Mouse (Mus musculus) bone marrow macrophage, adult 2 months (primary cell): ENCODE results near the gene Ccr4. TPM values are rescaled to one million over a fixed set of nuclear protein-coding genes. Genes with fewer than 3 reads are reported as not detected.

Source experiments
- H3K27ac ChIP-seq: 2 replicates; pipeline ENCODE4 v1.5.1; 2012; ENCODE audit warnings: low read depth, low read length; ENCODE audit not compliant: insufficient read depth
- H3K4me1 ChIP-seq: 2 replicates; pipeline ENCODE4 v1.6.1; 2012; ENCODE audit warnings: low read length; ENCODE audit not compliant: control insufficient read depth, insufficient read depth
- H3K4me3 ChIP-seq: 2 replicates; pipeline ENCODE4 v1.5.1; 2012; ENCODE audit warnings: mild to moderate bottlenecking, low read length, moderate library complexity; ENCODE audit not compliant: insufficient read depth
- CTCF ChIP-seq: IDR thresholded peaks from 2 replicates; pipeline ENCODE4 v1.5.1; 2012; ENCODE audit warnings: low read depth, mild to moderate bottlenecking, low read length, moderate library complexity
- POLR2A ChIP-seq: IDR thresholded peaks from 2 replicates; pipeline ENCODE4 v1.6.1; 2012; ENCODE audit warnings: mild to moderate bottlenecking, low read depth, low read length, borderline replicate concordance
- polyA plus RNA-seq: library from polyadenylated mRNA; stranded (reverse); fragments of >200 nt; gene quantifications from 2 replicates; pipeline ENCODE4 v1.2.4, GENCODE M21; 2012; ENCODE audit not compliant: missing spikeins, insufficient read depth, insufficient read length

Gene Ccr4
- polyA plus RNA-seq, 1 experiment, result not detected

- Histone ChIP-seq H3K4me3 (no peak overlapping the region), H3K27ac (no peak overlapping the region), H3K4me1 (peaks cover 5% of the 10 kb centered on the region)
- no peak for TF ChIP-seq CTCF
- TF ChIP-seq POLR2A, result no peak
Measured at GRCm38 (mm10) chr9:114538996-114539563, 34.4 kb upstream of the Ccr4 start.

GRCm38 (mm10) chr9:114536628-114537027 is 31.9 kb upstream of the Ccr4 start:
- Histone ChIP-seq H3K4me3 (no peak overlapping the region), H3K27ac (no peak overlapping the region), H3K4me1 (peaks cover 12% of the 10 kb centered on the region)
- TF ChIP-seq CTCF (no peak), POLR2A (no peak)

- TF ChIP-seq CTCF (no peak), POLR2A (no peak)
- Histone ChIP-seq H3K27ac (no peak overlapping the region), H3K4me1 (peaks cover 6% of the 10 kb centered on the region), H3K4me3 (no peak overlapping the region)
Measured at GRCm38 (mm10) chr9:114534747-114535517, 30.2 kb upstream of the Ccr4 start.

DNA sequence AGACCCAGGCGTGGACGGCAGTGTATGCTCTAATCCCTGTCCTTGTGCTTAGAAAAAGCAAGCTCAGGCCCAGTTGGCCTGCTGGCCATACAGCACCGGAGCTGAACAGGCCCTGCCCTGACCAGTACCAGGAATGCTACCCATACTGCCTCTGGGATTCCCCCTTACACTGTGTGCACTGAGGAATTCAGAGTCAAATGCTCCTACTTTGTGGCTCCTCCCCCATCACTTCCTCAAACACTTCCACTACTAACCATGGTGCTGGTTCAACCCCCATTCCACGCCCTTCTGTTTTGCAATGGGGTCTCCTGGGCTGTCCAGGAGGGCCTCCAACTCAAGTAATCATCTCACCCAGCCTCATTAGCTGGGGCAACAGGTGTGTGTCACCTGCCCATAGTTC is 29.1 kb upstream of the Ccr4 start:
- H3K27ac ChIP-seq, result no peak overlapping the region
- peaks cover 6% of the 10 kb centered on the region for H3K4me1 ChIP-seq
- TF ChIP-seq POLR2A (no peak), CTCF (no peak)
- no peak overlapping the region for H3K4me3 ChIP-seq

DNA sequence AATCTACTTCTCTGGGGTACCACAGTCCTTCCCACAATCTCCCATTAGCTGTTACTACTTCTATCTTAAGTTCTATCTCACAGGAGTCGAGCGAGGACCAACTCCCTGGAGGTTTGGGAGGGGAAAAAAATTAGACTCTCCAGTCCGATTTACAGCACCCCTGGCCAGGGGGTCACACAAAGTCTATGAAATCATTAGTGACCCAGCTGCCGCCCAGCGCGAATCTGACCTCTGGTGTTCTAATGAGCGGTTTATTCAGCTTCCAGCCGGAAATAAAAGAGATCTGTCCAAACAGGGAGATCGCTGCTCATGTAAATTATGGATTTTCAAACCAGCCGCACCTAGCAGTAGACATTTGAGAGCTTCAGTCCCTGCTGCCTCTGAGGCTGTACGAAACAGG is 26.6 kb upstream of the Ccr4 start:
- H3K4me3 ChIP-seq, result no peak overlapping the region
- TF ChIP-seq CTCF (no peak), POLR2A (no peak)
- peaks cover 6% of the 10 kb centered on the region for H3K4me1 ChIP-seq
- no peak overlapping the region for H3K27ac ChIP-seq

DNA sequence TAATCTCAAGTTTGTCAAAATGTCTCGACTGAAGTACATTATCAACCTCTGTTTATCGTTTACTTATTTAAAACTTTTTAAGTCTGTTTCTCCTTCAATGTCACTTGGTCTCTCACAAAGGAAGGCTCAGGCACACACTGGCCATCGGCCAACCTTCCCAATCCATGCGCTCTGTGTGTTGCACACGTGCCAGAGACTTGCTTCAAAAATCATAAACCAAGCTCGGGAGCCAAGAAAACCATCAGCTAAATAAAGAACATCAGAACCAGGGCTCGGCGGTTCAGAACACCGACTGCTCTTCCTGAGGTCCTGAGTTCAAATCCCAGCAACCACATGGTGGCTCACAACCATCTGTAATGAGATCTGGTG is 23.9 kb upstream of the Ccr4 start:
- no peak overlapping the region for H3K4me3 ChIP-seq
- no peak overlapping the region for H3K27ac ChIP-seq
- H3K4me1 ChIP-seq, result peaks cover 5% of the 10 kb centered on the region
- TF ChIP-seq POLR2A, result no peak
- TF ChIP-seq CTCF, result no peak

GRCm38 (mm10) chr9:114527992-114528679 is 23.4 kb upstream of the Ccr4 start:
- Histone ChIP-seq H3K27ac (no peak overlapping the region), H3K4me1 (peaks cover 2% of the 10 kb centered on the region; the same call in 1 of the 2 replicates)
- TF ChIP-seq POLR2A, result no peak
- no peak for TF ChIP-seq CTCF

GRCm38 (mm10) chr9:114527085-114527484 is 22.4 kb upstream of the Ccr4 start:
- no peak for TF ChIP-seq POLR2A
- TF ChIP-seq CTCF, result no peak
- H3K27ac ChIP-seq, result no peak overlapping the region
- no peaks in the 10 kb centered on the region; the same call in 1 of the 2 replicates for H3K4me1 ChIP-seq

More at GRCm38 (mm10) chr9:114527992-114528679, 23.4 kb upstream of the Ccr4 start:
- no peak overlapping the region for H3K4me3 ChIP-seq

DNA sequence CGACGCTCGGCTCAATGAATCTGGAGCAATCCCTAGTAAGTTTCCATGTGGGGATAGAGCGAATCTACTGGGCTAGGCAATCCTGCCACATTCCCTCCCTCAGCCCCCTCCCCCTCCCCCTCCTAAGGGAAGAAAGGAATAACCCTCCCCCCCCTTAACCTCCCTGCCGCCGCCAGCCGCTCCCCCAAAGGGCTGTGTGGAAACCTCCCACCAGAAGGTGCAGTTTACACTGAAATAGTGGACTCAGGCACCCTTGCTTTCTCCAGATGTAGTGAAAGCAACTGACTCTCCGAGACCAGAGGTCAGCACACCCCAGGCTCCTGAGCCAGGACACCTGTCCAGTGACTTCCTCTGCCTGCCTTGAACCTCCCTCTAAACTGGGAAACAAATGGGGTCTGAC is 21.9 kb upstream of the Ccr4 start:
- TF ChIP-seq POLR2A, result no peak
- Histone ChIP-seq H3K4me3 (no peak overlapping the region), H3K27ac (no peak overlapping the region), H3K4me1 (no peaks in the 10 kb centered on the region; the same call in 1 of the 2 replicates)

More at GRCm38 (mm10) chr9:114527085-114527484, 22.4 kb upstream of the Ccr4 start:
- no peak overlapping the region for H3K4me3 ChIP-seq

DNA sequence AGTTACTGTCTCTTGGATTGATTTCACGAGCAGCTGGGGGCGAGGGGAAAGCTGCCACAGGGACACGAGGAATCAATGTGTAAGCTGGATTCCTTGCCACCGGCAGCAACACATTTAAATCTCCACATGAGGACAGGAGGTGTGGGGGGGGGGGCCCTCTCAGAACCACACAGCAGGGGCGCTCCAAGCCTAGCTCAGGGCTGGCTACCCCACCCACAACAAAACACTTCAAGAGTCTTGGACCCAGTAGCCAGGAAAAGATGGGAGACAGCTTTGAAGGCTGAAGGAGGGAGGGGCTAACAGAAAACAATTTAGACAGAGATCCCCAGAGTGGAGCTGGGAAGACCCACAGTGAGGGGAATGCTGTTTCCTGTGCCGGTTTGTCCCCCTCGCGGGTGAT is 21.2 kb upstream of the Ccr4 start:
- no peak for TF ChIP-seq CTCF
- TF ChIP-seq POLR2A, result no peak
- Histone ChIP-seq H3K4me3 (no peak overlapping the region), H3K4me1 (no peaks in the 10 kb centered on the region; the same call in 1 of the 2 replicates), H3K27ac (no peak overlapping the region)
